Mouse (Mus musculus) embryonic facial prominence, embryonic 10.5 days (tissue): ENCODE results near the gene Zbtb38. TPM values are rescaled to one million over a fixed set of nuclear protein-coding genes. Genes with fewer than 3 reads are reported as not detected.
A peak's percentile ranks its signal among the peaks of the same experiment; 100 is the strongest.

Experiments used
- DNase-seq: peaks from one replicate; pipeline ENCODE4 v3.0.0-alpha.2; 2017; ENCODE audit warnings: low spot score
- H3K27ac ChIP-seq: fragments of 300-500 bp; sonication (generic); replicated peaks from 2 replicates; pipeline ENCODE4 v1.5.1; 2016; ENCODE audit warnings: mild to moderate bottlenecking
- H3K27me3 ChIP-seq: fragments of 300-500 bp; sonication (generic); replicated peaks from 2 replicates; pipeline ENCODE4 v1.6.1; 2016; ENCODE audit warnings: low read depth, mild to moderate bottlenecking; ENCODE audit not compliant: poor library complexity, severe bottlenecking
- H3K36me3 ChIP-seq: fragments of 300-500 bp; sonication (generic); replicated peaks from 2 replicates; pipeline ENCODE4 v1.6.1; 2016; ENCODE audit warnings: mild to moderate bottlenecking, moderate library complexity
- H3K4me1 ChIP-seq: fragments of 300-500 bp; sonication (generic); 2 replicates; pipeline ENCODE4 v1.6.1; 2016
- H3K4me3 ChIP-seq: fragments of 300-500 bp; sonication (generic); 2 replicates; pipeline ENCODE4 v1.5.1; 2016; ENCODE audit warnings: mild to moderate bottlenecking, moderate library complexity
- H3K9me3 ChIP-seq: fragments of 300-500 bp; sonication (generic); 2 replicates; pipeline ENCODE4 v1.6.1; 2016; ENCODE audit warnings: mild to moderate bottlenecking
- WGBS: fragments of 180-500 bp; shearing (Covaris S2); methylation state at CpG from one replicate; pipeline ENCODE4 v1.1.7; 2016; 5-methylcytosine and 5-hydroxymethylcytosine counted together
- polyA plus RNA-seq: library from polyadenylated mRNA; unstranded; fragments of >200 nt; fragmentation: Nextera tagmentation; extraction: Ambion mirVana; gene quantifications from 2 replicates; pipeline ENCODE4 v1.2.1, GENCODE M21; 2016

Gene Zbtb38
- polyA plus RNA-seq, 1 experiment from 2014 or later: 8.6 TPM

GRCm38 (mm10) chr9:96738563-96739355 is 13.9 kb downstream of the Zbtb38 start:
- Histone ChIP-seq H3K27ac (no peak overlapping the region), H3K4me1 (peaks cover 8% of the 10 kb centered on the region), H3K9me3 (peaks cover 2% of the 10 kb centered on the region; the same call in 1 of the 2 replicates), H3K4me3 (no peak overlapping the region), H3K36me3 (no peaks in the 10 kb centered on the region), H3K27me3 (no peaks in the 10 kb centered on the region)
- DNase-seq: no peak
- WGBS: 86% methylated on average over 13 of the region's 13 CpGs

- Histone ChIP-seq H3K27me3 (peaks cover 5% of the 10 kb centered on the region), H3K36me3 (no peaks in the 10 kb centered on the region), H3K27ac (no peak overlapping the region), H3K4me3 (no peak overlapping the region), H3K9me3 (no peaks in the 10 kb centered on the region), H3K4me1 (peaks cover 18% of the 10 kb centered on the region)
- no peak for DNase-seq
- 69% methylated on average over 4 of the region's 4 CpGs for WGBS
Measured at GRCm38 (mm10) chr9:96735946-96736345, 16.7 kb downstream of the Zbtb38 start.

- Histone ChIP-seq H3K36me3 (no peaks in the 10 kb centered on the region), H3K27ac (no peak overlapping the region), H3K4me1 (peaks cover 19% of the 10 kb centered on the region), H3K27me3 (peaks cover 5% of the 10 kb centered on the region), H3K9me3 (no peaks in the 10 kb centered on the region), H3K4me3 (no peak overlapping the region)
- DNase-seq: no peak
- WGBS: 95% methylated on average over 4 of the region's 4 CpGs
Measured at GRCm38 (mm10) chr9:96733425-96733717, 19.3 kb downstream of the Zbtb38 start.

GRCm38 (mm10) chr9:96732644-96733424 is 19.8 kb downstream of the Zbtb38 start:
- no peaks in the 10 kb centered on the region for H3K9me3 ChIP-seq
- peaks cover 5% of the 10 kb centered on the region for H3K27me3 ChIP-seq
- no peak overlapping the region for H3K4me3 ChIP-seq
- peaks cover 24% of the 10 kb centered on the region for H3K4me1 ChIP-seq
- no peak overlapping the region for H3K27ac ChIP-seq
- DNase-seq: no peak
- H3K36me3 ChIP-seq: no peaks in the 10 kb centered on the region
- 89% methylated on average over 17 of the region's 17 CpGs for WGBS

- Histone ChIP-seq H3K36me3 (no peaks in the 10 kb centered on the region), H3K9me3 (no peaks in the 10 kb centered on the region), H3K27me3 (peaks cover 5% of the 10 kb centered on the region), H3K4me1 (peaks cover 26% of the 10 kb centered on the region), H3K27ac (peak overlapping the region; percentile 57), H3K4me3 (peak overlapping the region; percentile 36)
- WGBS: 48% methylated on average over 14 of the region's 14 CpGs
- peak; percentile 32 for DNase-seq
Measured at GRCm38 (mm10) chr9:96731961-96732511, 20.6 kb downstream of the Zbtb38 start.

- DNase-seq: no peak
- 74% methylated on average over 19 of the region's 19 CpGs for WGBS
Measured at GRCm38 (mm10) chr9:96731039-96731895, 21.4 kb downstream of the Zbtb38 start.

GRCm38 (mm10) chr9:96730311-96730625 is 22.4 kb downstream of the Zbtb38 start:
- Histone ChIP-seq H3K4me3 (no peak overlapping the region), H3K36me3 (no peaks in the 10 kb centered on the region), H3K27ac (no peak overlapping the region), H3K9me3 (no peaks in the 10 kb centered on the region), H3K27me3 (peaks cover 5% of the 10 kb centered on the region), H3K4me1 (peaks cover 43% of the 10 kb centered on the region)
- 85% methylated on average over 2 of the region's 2 CpGs for WGBS
- DNase-seq: no peak

More at GRCm38 (mm10) chr9:96731039-96731895, 21.4 kb downstream of the Zbtb38 start:
- H3K27ac ChIP-seq: no peak overlapping the region
- peaks cover 33% of the 10 kb centered on the region for H3K4me1 ChIP-seq
- peaks cover 5% of the 10 kb centered on the region for H3K27me3 ChIP-seq
- no peaks in the 10 kb centered on the region for H3K36me3 ChIP-seq
- 0 out of 2 replicates have a peak overlapping the region, but pooled peaks have one; percentile 36 for H3K4me3 ChIP-seq
- no peaks in the 10 kb centered on the region for H3K9me3 ChIP-seq

GRCm38 (mm10) chr9:96729537-96730310 is 22.9 kb downstream of the Zbtb38 start:
- WGBS: 72% methylated on average over 10 of the region's 10 CpGs
- Histone ChIP-seq H3K36me3 (no peaks in the 10 kb centered on the region), H3K9me3 (no peaks in the 10 kb centered on the region), H3K27ac (no peak overlapping the region), H3K27me3 (peaks cover 5% of the 10 kb centered on the region), H3K4me3 (no peak overlapping the region), H3K4me1 (peaks cover 47% of the 10 kb centered on the region)
- no peak for DNase-seq

- no peak overlapping the region for H3K4me3 ChIP-seq
- 74% methylated on average over 16 of the region's 16 CpGs for WGBS
- H3K9me3 ChIP-seq: no peaks in the 10 kb centered on the region
- peaks cover 5% of the 10 kb centered on the region for H3K27me3 ChIP-seq
- H3K27ac ChIP-seq: no peak overlapping the region
- no peak for DNase-seq
- no peaks in the 10 kb centered on the region for H3K36me3 ChIP-seq
- peaks cover 56% of the 10 kb centered on the region for H3K4me1 ChIP-seq
Measured at GRCm38 (mm10) chr9:96728338-96729162, 24.1 kb downstream of the Zbtb38 start.

GRCm38 (mm10) chr9:96727688-96728087 is 24.9 kb downstream of the Zbtb38 start:
- Histone ChIP-seq H3K27me3 (peaks cover 5% of the 10 kb centered on the region), H3K27ac (no peak overlapping the region), H3K4me1 (peaks cover 53% of the 10 kb centered on the region), H3K9me3 (no peaks in the 10 kb centered on the region), H3K4me3 (no peak overlapping the region), H3K36me3 (no peaks in the 10 kb centered on the region)
- 88% methylated on average over 6 of the region's 6 CpGs for WGBS
- no peak for DNase-seq
